Mouse (Mus musculus): Measurements from ENCODE around the gene Nek8. TPM values are rescaled to one million over a fixed set of nuclear protein-coding genes. Genes with fewer than 3 reads are reported as not detected.
A peak's percentile ranks its signal among the peaks of the same experiment; 100 is the strongest.

Nek8 gene
- total and polyA plus RNA-seq, 3 experiments = 7.1 to 8.3 (median 7.4) TPM

DNA sequence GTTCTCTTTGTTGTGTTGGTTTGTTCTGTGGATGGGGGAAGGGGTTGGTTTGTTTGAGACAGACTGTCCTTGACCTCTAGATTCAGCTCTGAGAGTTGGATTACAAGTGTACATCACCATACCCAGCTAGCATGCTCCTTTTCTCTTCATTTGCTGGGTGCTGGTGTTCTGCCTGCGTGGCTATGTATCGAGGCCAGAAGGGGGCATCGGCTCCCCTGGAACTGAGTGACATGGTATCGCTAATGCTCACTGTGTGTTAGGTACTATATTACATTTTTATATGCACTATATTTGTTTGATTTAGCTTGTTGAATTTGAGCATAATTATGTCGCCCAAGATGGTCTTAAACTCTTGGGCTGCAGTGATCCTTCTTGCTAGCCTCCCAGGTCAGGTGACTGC is 30.3 kb downstream of the Nek8 start:
- TF ChIP-seq RAD21 (IDR thresholded peaks at IDR 0.05; ENCODE audit: low read depth, low read length) (peak; percentile 16), MAFK (IDR thresholded peaks at IDR 0.05; ENCODE audit: insufficient replicate concordance, low read length) (no peak), CTCF (conservative IDR thresholded peaks at IDR 0.05 in 1 of 2, IDR thresholded peaks at IDR 0.05 in 1 of 2; ENCODE audit: low read depth in 2 of 2, low read length in 2 of 2) (peak in 1 of 2 experiments; percentile 57; a peak in 2 of 4 replicates), SMC3 (IDR thresholded peaks at IDR 0.05; ENCODE audit: low read depth, low read length) (peak; percentile 42), CHD1 (IDR thresholded peaks at IDR 0.05; ENCODE audit: low read depth, low read length) (no peak)
- Histone ChIP-seq H3K27ac (ENCODE audit: insufficient read depth, low read depth) (no peak overlapping the region), H3K9ac (ENCODE audit: insufficient read depth, low read depth) (no peak overlapping the region), H3K9me3 (replicated peaks; ENCODE audit: low read length) (no peaks in the 10 kb centered on the region), H3K36me3 (replicated peaks in 1 of 2; ENCODE audit: control insufficient read depth in 1 of 2, insufficient read depth in 1 of 2, low read length in 1 of 2) (peaks cover 49 to 95% of the 10 kb centered on the region in 2 experiments), H3K4me3 (replicated peaks in 1 of 3; ENCODE audit: low read depth in 2 of 3, low read length in 2 of 3, poor library complexity in 1 of 3) (no peak overlapping the region), H3K4me2 (ENCODE audit: insufficient read depth, low read depth, poor library complexity, severe bottlenecking) (no peak overlapping the region), H3K27me3 (replicated peaks) (no peaks in the 10 kb centered on the region), H3K79me2 (replicated peaks; ENCODE audit: control insufficient read depth, extremely low read depth, insufficient read depth, poor library complexity, severe bottlenecking) (0 out of 2 replicates have a peak, but pooled peaks cover 3% of the 10 kb centered on the region), H3K4me1 (ENCODE audit: control insufficient read depth in 1 of 2, insufficient read depth in 2 of 2) (peaks cover 17 to 46% of the 10 kb centered on the region in 2 experiments; a peak in 3 of 4 replicates)
- in situ Hi-C loops (cut with MboI; ENCODE audit: low pct_ligation_motif_present, low pct_unique_long_range_greater_than_20kb, low sequenced_read_pairs) (no loop called here), dilution Hi-C loops (cut with MboI; ENCODE audit: extremely low pct_ligation_motif_present, extremely low pct_unique_long_range_greater_than_20kb, low sequenced_read_pairs) (no loop called here)
- no peak for DNase-seq (ENCODE audit: extremely low read depth)

DNA sequence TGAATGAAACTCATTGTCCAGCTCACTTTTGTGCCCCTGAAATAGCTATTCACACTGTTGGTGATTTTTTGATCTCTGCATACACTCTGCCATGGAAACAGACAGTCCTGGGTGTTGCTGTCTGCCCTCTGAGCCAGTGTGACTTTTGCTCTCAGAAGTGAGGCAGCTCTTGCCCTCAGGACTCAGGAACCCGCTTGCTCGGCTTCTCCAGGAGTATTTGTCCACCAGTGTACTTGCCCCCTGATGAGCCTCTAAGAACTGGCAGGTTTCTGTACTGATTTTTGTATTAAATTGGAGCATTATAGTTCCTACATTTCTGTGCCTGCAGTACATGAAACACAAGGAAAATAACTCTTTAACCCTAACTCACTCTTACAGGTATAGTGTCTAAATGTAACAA is 33.0 kb downstream of the Nek8 start:
- Histone ChIP-seq H3K27ac (ENCODE audit: insufficient read depth, low read depth) (no peak overlapping the region), H3K9ac (ENCODE audit: insufficient read depth, low read depth) (no peak overlapping the region), H3K9me3 (replicated peaks; ENCODE audit: low read length) (no peaks in the 10 kb centered on the region), H3K4me2 (ENCODE audit: insufficient read depth, low read depth, poor library complexity, severe bottlenecking) (no peak overlapping the region), H3K4me1 (ENCODE audit: control insufficient read depth in 1 of 2, insufficient read depth in 2 of 2) (peaks cover 17 to 46% of the 10 kb centered on the region in 2 experiments; a peak in 3 of 4 replicates), H3K4me3 (replicated peaks in 1 of 3; ENCODE audit: low read depth in 2 of 3, low read length in 2 of 3, poor library complexity in 1 of 3) (no peak overlapping the region), H3K27me3 (replicated peaks) (no peaks in the 10 kb centered on the region), H3K36me3 (replicated peaks in 1 of 2; ENCODE audit: control insufficient read depth in 1 of 2, insufficient read depth in 1 of 2, low read length in 1 of 2) (peaks cover 28 to 86% of the 10 kb centered on the region in 2 experiments), H3K79me2 (replicated peaks; ENCODE audit: control insufficient read depth, extremely low read depth, insufficient read depth, poor library complexity, severe bottlenecking) (peaks cover 20% of the 10 kb centered on the region; the same call in 1 of the 2 replicates)
- dilution Hi-C loops (cut with MboI; ENCODE audit: extremely low pct_ligation_motif_present, extremely low pct_unique_long_range_greater_than_20kb, low sequenced_read_pairs) (no loop called here), in situ Hi-C loops (cut with MboI; ENCODE audit: low pct_ligation_motif_present, low pct_unique_long_range_greater_than_20kb, low sequenced_read_pairs) (no loop called here)
- DNase-seq (ENCODE audit: extremely low read depth) = no peak
- TF ChIP-seq RAD21 (IDR thresholded peaks at IDR 0.05; ENCODE audit: low read depth, low read length) = no peak
- no peak for TF ChIP-seq HCFC1 (IDR thresholded peaks at IDR 0.05; ENCODE audit: low read depth, low read length)
- TF ChIP-seq CHD1 (IDR thresholded peaks at IDR 0.05; ENCODE audit: low read depth, low read length) = no peak
- no peak for TF ChIP-seq BHLHE40 (IDR thresholded peaks at IDR 0.05; ENCODE audit: low read depth, low read length)
- no peak for TF ChIP-seq MAZ (IDR thresholded peaks at IDR 0.05; ENCODE audit: low read depth, low read length)
- no peak for TF ChIP-seq PAX5 (IDR thresholded peaks at IDR 0.05; ENCODE audit: low read length)
- TF ChIP-seq USF2 (conservative IDR thresholded peaks at IDR 0.05; ENCODE audit: low read depth, low read length) = no peak
- TF ChIP-seq JUND (conservative IDR thresholded peaks at IDR 0.05; ENCODE audit: low read depth, low read length) = no peak
- no peak for TF ChIP-seq E2F4 (IDR thresholded peaks at IDR 0.05; ENCODE audit: insufficient replicate concordance, low read depth, low read length)
- TF ChIP-seq ZMIZ1 (IDR thresholded peaks at IDR 0.05; ENCODE audit: low read depth, low read length) = no peak

DNA sequence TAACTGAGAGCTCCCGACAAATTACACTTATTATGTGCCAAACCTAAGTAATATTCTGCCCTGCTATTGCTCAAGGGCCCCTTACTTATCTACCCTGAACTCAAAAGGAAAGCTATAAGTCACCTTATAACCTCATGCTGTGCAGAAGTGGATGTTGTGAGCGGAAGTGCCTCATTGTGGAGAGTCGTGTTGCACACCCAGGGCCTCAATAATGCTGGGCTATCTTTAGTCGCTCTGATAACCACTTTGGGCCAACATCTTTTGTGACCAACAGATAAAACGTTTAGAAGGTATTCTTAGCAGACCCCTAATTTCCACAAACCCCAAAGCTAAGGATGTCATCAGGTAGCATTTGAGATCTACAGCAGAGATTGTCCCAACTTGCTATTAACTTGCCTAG is 35.8 kb downstream of the Nek8 start:
- no peak overlapping the region for H3K4me3 ChIP-seq (replicated peaks in 1 of 3; ENCODE audit: low read depth in 2 of 3, low read length in 2 of 3, poor library complexity in 1 of 3)
- TF ChIP-seq IRF4 (IDR thresholded peaks at IDR 0.05; ENCODE audit: low read depth, low read length) = no peak
- TF ChIP-seq TCF12 (IDR thresholded peaks at IDR 0.05; ENCODE audit: low read depth, low read length) = no peak
- TF ChIP-seq USF1 (IDR thresholded peaks at IDR 0.05; ENCODE audit: low read depth, low read length) = no peak
- TF ChIP-seq MAFK (IDR thresholded peaks at IDR 0.05; ENCODE audit: insufficient replicate concordance, low read length) = no peak
- no peak for TF ChIP-seq MYC (IDR thresholded peaks at IDR 0.05; ENCODE audit: low read depth, low read length)
- no peak for TF ChIP-seq TBP (conservative IDR thresholded peaks at IDR 0.05; ENCODE audit: low read depth, low read length)
- no peak for TF ChIP-seq ELF1 (IDR thresholded peaks at IDR 0.05; ENCODE audit: low read depth, low read length)
- TF ChIP-seq KAT2A (IDR thresholded peaks at IDR 0.05; ENCODE audit: insufficient replicate concordance, low read length) = no peak
- no peak for TF ChIP-seq UBTF (IDR thresholded peaks at IDR 0.05; ENCODE audit: low read depth, low read length)
- no peak for TF ChIP-seq MAZ (IDR thresholded peaks at IDR 0.05; ENCODE audit: low read depth, low read length)
- TF ChIP-seq RCOR1 (conservative IDR thresholded peaks at IDR 0.05; ENCODE audit: low read depth, low read length) = no peak
- no peak for TF ChIP-seq PAX5 (IDR thresholded peaks at IDR 0.05; ENCODE audit: low read length)
- TF ChIP-seq NELFE (IDR thresholded peaks at IDR 0.05; ENCODE audit: low read depth, low read length) = no peak
- no peak for TF ChIP-seq CHD1 (IDR thresholded peaks at IDR 0.05; ENCODE audit: low read depth, low read length)
- TF ChIP-seq EP300 (IDR thresholded peaks at IDR 0.05; ENCODE audit: low read length) = no peak
- TF ChIP-seq CTCF (conservative IDR thresholded peaks at IDR 0.05 in 1 of 2, IDR thresholded peaks at IDR 0.05 in 1 of 2; ENCODE audit: low read depth in 2 of 2, low read length in 2 of 2) = no peak
- TF ChIP-seq ETS1 (conservative IDR thresholded peaks at IDR 0.05; ENCODE audit: low read depth, low read length) = no peak
- no peak for TF ChIP-seq USF2 (conservative IDR thresholded peaks at IDR 0.05; ENCODE audit: low read depth, low read length)
- H3K9me3 ChIP-seq (replicated peaks; ENCODE audit: low read length) = no peaks in the 10 kb centered on the region
- H3K36me3 ChIP-seq (replicated peaks in 1 of 2; ENCODE audit: control insufficient read depth in 1 of 2, insufficient read depth in 1 of 2, low read length in 1 of 2) = peaks cover 23 to 79% of the 10 kb centered on the region in 2 experiments
- dilution Hi-C loops (cut with MboI; ENCODE audit: extremely low pct_ligation_motif_present, extremely low pct_unique_long_range_greater_than_20kb, low sequenced_read_pairs) (no loop called here), in situ Hi-C loops (cut with MboI; ENCODE audit: low pct_ligation_motif_present, low pct_unique_long_range_greater_than_20kb, low sequenced_read_pairs) (no loop called here)
- no peak overlapping the region for H3K27ac ChIP-seq (ENCODE audit: insufficient read depth, low read depth)
- no peaks in the 10 kb centered on the region for H3K27me3 ChIP-seq (replicated peaks)
- H3K4me1 ChIP-seq (ENCODE audit: control insufficient read depth in 1 of 2, insufficient read depth in 2 of 2) = peaks cover 0 to 25% of the 10 kb centered on the region in 2 experiments; a peak in 2 of 4 replicates
- H3K4me2 ChIP-seq (ENCODE audit: insufficient read depth, low read depth, poor library complexity, severe bottlenecking) = no peak overlapping the region
- no peak overlapping the region for H3K9ac ChIP-seq (ENCODE audit: insufficient read depth, low read depth)
- DNase-seq (ENCODE audit: extremely low read depth) = no peak
- H3K79me2 ChIP-seq (replicated peaks; ENCODE audit: control insufficient read depth, extremely low read depth, insufficient read depth, poor library complexity, severe bottlenecking) = peaks cover 37% of the 10 kb centered on the region

All from CH12.LX (cell line).